Mouse (Mus musculus): ENCODE data around the gene Mrpl42.

Gene Mrpl42

GRCm38 (mm10) chr10:95515293-95515931, 13.7 kb upstream of the Mrpl42 start:
- DNase-seq (ENCODE audit: low spot score in 2 of 2) = peak; percentile 70 to 77

- DNase-seq (ENCODE audit: low spot score in 2 of 2) = peak; percentile 90 to 93
Measured at GRCm38 (mm10) chr10:95514656-95515292, 13.0 kb upstream of the Mrpl42 start, which contains the start of gene Ube2n. Ube2n (plus strand) TSS chr10:95515145.

GRCm38 (mm10) chr10:95513768-95514556, 12.2 kb upstream of the Mrpl42 start:
- DNase-seq (ENCODE audit: low spot score in 2 of 2) = peak in 1 of 2 experiments; percentile 19

- DNase-seq (ENCODE audit: low spot score in 2 of 2) = no peak
Measured at GRCm38 (mm10) chr10:95512635-95513034, 10.9 kb upstream of the Mrpl42 start.

- DNase-seq (ENCODE audit: low spot score in 2 of 2) = no peak
Measured at GRCm38 (mm10) chr10:95509263-95509662, 7.5 kb upstream of the Mrpl42 start.

- DNase-seq (ENCODE audit: low spot score in 2 of 2) = no peak
Measured at GRCm38 (mm10) chr10:95508793-95509192, 7.1 kb upstream of the Mrpl42 start.

- DNase-seq (ENCODE audit: low spot score in 2 of 2) = no peak
Measured at GRCm38 (mm10) chr10:95508126-95508525, 6.4 kb upstream of the Mrpl42 start.

GRCm38 (mm10) chr10:95504341-95504740, 2.6 kb upstream of the Mrpl42 start:
- DNase-seq (ENCODE audit: low spot score in 2 of 2) = no peak

- no peak for DNase-seq (ENCODE audit: low spot score in 2 of 2)
Measured at GRCm38 (mm10) chr10:95503443-95504235, 1.9 kb upstream of the Mrpl42 start.

GRCm38 (mm10) chr10:95501033-95501432, 707 bp downstream of the Mrpl42 start:
- DNase-seq (ENCODE audit: low spot score in 2 of 2) = no peak

- DNase-seq (ENCODE audit: low spot score in 2 of 2) = no peak
Measured at GRCm38 (mm10) chr10:95494268-95494667, 7.5 kb downstream of the Mrpl42 start.

GRCm38 (mm10) chr10:95489653-95490052, 12.1 kb downstream of the Mrpl42 start:
- peak in 1 of 2 experiments; percentile 49 for DNase-seq (ENCODE audit: low spot score in 2 of 2)

- no peak for DNase-seq (ENCODE audit: low spot score in 2 of 2)
Measured at GRCm38 (mm10) chr10:95477516-95477915, 24.2 kb downstream of the Mrpl42 start.

- DNase-seq (ENCODE audit: low spot score in 2 of 2) = peak; percentile 66 to 88
Measured at GRCm38 (mm10) chr10:95475923-95476322, 25.8 kb downstream of the Mrpl42 start.

- DNase-seq (ENCODE audit: low spot score in 2 of 2) = no peak
Measured at GRCm38 (mm10) chr10:95471889-95472547, 29.7 kb downstream of the Mrpl42 start.

GRCm38 (mm10) chr10:95471186-95471585, 30.6 kb downstream of the Mrpl42 start:
- no peak for DNase-seq (ENCODE audit: low spot score in 2 of 2)

GRCm38 (mm10) chr10:95468894-95469293, 32.8 kb downstream of the Mrpl42 start:
- no peak for DNase-seq (ENCODE audit: low spot score in 2 of 2)

GRCm38 (mm10) chr10:95465485-95465896, 36.2 kb downstream of the Mrpl42 start:
- DNase-seq (ENCODE audit: low spot score in 2 of 2) = no peak

- DNase-seq (ENCODE audit: low spot score in 2 of 2) = no peak
Measured at GRCm38 (mm10) chr10:95464527-95464926, 37.2 kb downstream of the Mrpl42 start.

GRCm38 (mm10) chr10:95462231-95462630, 39.5 kb downstream of the Mrpl42 start:
- DNase-seq (ENCODE audit: low spot score in 2 of 2) = no peak

GRCm38 (mm10) chr10:95461053-95461553, 40.6 kb downstream of the Mrpl42 start:
- no peak for DNase-seq (ENCODE audit: low spot score in 2 of 2)
